In the genomic region with DNA sequence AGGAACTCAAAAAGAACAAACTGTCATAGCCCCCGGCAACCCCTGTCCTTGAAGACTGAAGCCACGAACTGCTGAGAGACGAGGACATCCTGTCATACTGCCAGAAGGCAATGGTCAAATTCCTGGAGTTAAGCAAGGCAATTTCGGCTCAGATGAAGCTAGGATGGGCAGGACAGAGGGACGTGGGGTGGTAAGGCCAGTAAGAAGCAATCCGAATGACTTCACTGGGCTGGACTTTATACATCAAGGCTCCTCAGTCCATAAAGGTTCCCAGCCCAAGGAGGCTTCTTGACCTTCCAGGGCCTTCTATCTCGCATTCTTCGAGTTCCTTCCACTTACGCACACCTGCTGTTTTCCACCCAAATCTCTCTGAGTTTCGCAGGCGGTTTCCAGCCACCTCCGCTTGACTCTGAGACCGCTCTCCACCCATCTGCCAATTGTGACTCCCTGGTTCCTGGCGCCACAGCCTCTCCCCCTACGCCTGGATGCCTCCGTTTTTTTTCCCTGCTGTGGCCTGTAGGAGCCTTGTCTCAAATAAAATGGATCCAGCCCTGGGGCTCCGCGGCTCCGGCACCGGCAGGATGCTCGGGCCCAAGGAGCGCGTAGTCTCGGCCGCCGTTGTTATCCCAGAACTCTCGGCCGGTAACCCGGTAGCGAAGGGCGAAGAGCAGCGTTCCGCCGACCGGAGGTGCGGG, we compare ENCODE assay signal across 8 mouse cellular contexts. TPM values are rescaled to one million over a fixed set of nuclear protein-coding genes. Genes with fewer than 3 reads are reported as not detected.
DNase-seq lines count a peak whose midpoint lies in the region; ATAC-seq lines count a peak whose summit lies in the region.

No protein-coding gene starts in this region.

- no peaks in the 10 kb centered on the region for H3K27me3 ChIP-seq in neural tube, embryonic 11.5 days (ENCODE audit: control insufficient read depth, insufficient read depth, low read length)
- no peaks in the 10 kb centered on the region for H3K27me3 ChIP-seq in liver, embryonic 13.5 days
- H3K27me3 ChIP-seq in neural tube, embryonic 14.5 days (ENCODE audit: control insufficient read depth, insufficient read depth, low read length): no peaks in the 10 kb centered on the region

- H3K4me2 ChIP-seq in neural tube, embryonic 11.5 days (ENCODE audit: low read depth): peak overlapping the region; percentile 99
- peak overlapping the region; percentile 99 for H3K4me2 ChIP-seq in liver, embryonic 13.5 days
- peak overlapping the region; percentile 89 for H3K4me2 ChIP-seq in neural tube, embryonic 14.5 days (ENCODE audit: low read depth, low read length)

- no peak for DNase-seq in neural tube, embryonic 11.5 days (ENCODE audit: low spot score)
- DNase-seq in neural tube, embryonic 10.5 days (ENCODE audit: extremely low spot score, low spot score): no peak
- no peak for DNase-seq in liver, embryonic 13.5 days
- DNase-seq in gastrocnemius, postnatal 4 days (ENCODE audit: low spot score in 2 of 2): no peak
- DNase-seq in adrenal gland, adult (ENCODE audit: inconsistent age in 2 of 2, low spot score in 1 of 2): no peak

- H3K36me3 ChIP-seq in neural tube, embryonic 11.5 days (ENCODE audit: control insufficient read depth, insufficient read depth, low read length): no peaks in the 10 kb centered on the region
- H3K36me3 ChIP-seq in liver, embryonic 13.5 days: no peaks in the 10 kb centered on the region
- H3K36me3 ChIP-seq in neural tube, embryonic 14.5 days (ENCODE audit: control insufficient read depth, insufficient read depth, low read length): no peaks in the 10 kb centered on the region

- H3K27ac ChIP-seq in neural tube, embryonic 11.5 days (ENCODE audit: low read depth, low read length): peak overlapping the region; percentile 67
- H3K27ac ChIP-seq in liver, embryonic 13.5 days: peak overlapping the region; percentile 79; the same call in 1 of the 2 replicates
- peak overlapping the region; percentile 93 for H3K27ac ChIP-seq in neural tube, embryonic 14.5 days (ENCODE audit: low read depth, low read length)

- H3K9ac ChIP-seq in neural tube, embryonic 11.5 days (ENCODE audit: low read length): peak overlapping the region; percentile 61
- H3K9ac ChIP-seq in liver, embryonic 13.5 days: peak overlapping the region; percentile 79
- H3K9ac ChIP-seq in neural tube, embryonic 14.5 days (replicated peaks; ENCODE audit: low read depth, low read length): peak overlapping the region; percentile 95

- peak overlapping the region; percentile 67 for H3K4me3 ChIP-seq in neural tube, embryonic 11.5 days (ENCODE audit: low read depth, low read length)
- peak overlapping the region; percentile 75 for H3K4me3 ChIP-seq in liver, embryonic 13.5 days (replicated peaks)
- peak overlapping the region; percentile 82 for H3K4me3 ChIP-seq in neural tube, embryonic 14.5 days (ENCODE audit: low read depth, low read length)

- ATAC-seq in neural tube, embryonic 11.5 days (ENCODE audit: insufficient read depth, low FRiP score, low TSS enrichment): peak; percentile 61
- ATAC-seq in common myeloid progenitor, adult 5-6 weeks (replicated peaks; ENCODE audit: low read depth, poor library complexity, severe bottlenecking): 0 out of 2 replicates have a peak, but pooled peaks have one; percentile 16
- peak; percentile 6 to 34; a peak in 2 of 4 replicates for ATAC-seq in hematopoietic stem cell, adult 5-6 weeks (replicated peaks in 1 of 2; ENCODE audit: insufficient read depth in 1 of 2, low FRiP score in 2 of 2, low TSS enrichment in 1 of 2, low read depth in 1 of 2, poor library complexity in 2 of 2, severe bottlenecking in 2 of 2)
- peak; percentile 8 for ATAC-seq in liver, embryonic 13.5 days (ENCODE audit: low read depth)
- ATAC-seq in neural tube, embryonic 14.5 days (ENCODE audit: low read depth): peak; percentile 57

- no peaks in the 10 kb centered on the region for H3K9me3 ChIP-seq in neural tube, embryonic 11.5 days (ENCODE audit: control insufficient read depth, low read length)
- no peaks in the 10 kb centered on the region for H3K9me3 ChIP-seq in liver, embryonic 13.5 days (replicated peaks)
- H3K9me3 ChIP-seq in neural tube, embryonic 14.5 days (ENCODE audit: control insufficient read depth, low read length): no peaks in the 10 kb centered on the region

- WGBS in neural tube, embryonic 11.5 days: 3% methylated on average over 36 of the region's 36 CpGs
- 2% methylated on average over 36 of the region's 36 CpGs for WGBS in liver, embryonic 13.5 days (ENCODE audit: insufficient replicate concordance)
- WGBS in neural tube, embryonic 14.5 days: 2% methylated on average over 36 of the region's 36 CpGs

- 0 out of 2 replicates have a peak, but pooled peaks cover 6% of the 10 kb centered on the region for H3K4me1 ChIP-seq in neural tube, embryonic 11.5 days (ENCODE audit: control insufficient read depth, insufficient read depth, low read length)
- H3K4me1 ChIP-seq in liver, embryonic 13.5 days (replicated peaks): peaks cover 29% of the 10 kb centered on the region
- peaks cover 8% of the 10 kb centered on the region for H3K4me1 ChIP-seq in neural tube, embryonic 14.5 days (ENCODE audit: control insufficient read depth, insufficient read depth, low read length)

RNA-seq across cellular contexts. Expression of a gene that starts 1.4 kb away (rescaled TPM):
- polyA plus RNA-seq in neural tube, embryonic 11.5 days (2014; fragmentation: Nextera tagmentation; extraction: Ambion mirVana): 1.3 and 1.5 TPM in 2 replicates
- total RNA-seq in common myeloid progenitor, adult 5-6 weeks (2017): 5.4 TPM in 1 of 2 replicates, not detected in the other
- 2.6 and 3.6 TPM in 2 replicates for total RNA-seq in hematopoietic stem cell, adult 5-6 weeks (2017)
- 0.41 and 0.50 TPM in 2 replicates for polyA plus RNA-seq in liver, embryonic 13.5 days (2015; fragmentation: Nextera tagmentation; extraction: Ambion mirVana)
- 3.8 and 7.2 TPM in 2 replicates for polyA plus RNA-seq in neural tube, embryonic 14.5 days (2014; fragmentation: Nextera tagmentation; extraction: Ambion mirVana)
- 1 to 10 TPM; 8.1 to 9.2 TPM for total RNA-seq in gastrocnemius, postnatal 4 days (2021)

RNA-seq across cellular contexts. Expression of a gene that starts 5.2 kb away (rescaled TPM):
- 19.3 and 21.9 TPM in 2 replicates for polyA plus RNA-seq in neural tube, embryonic 11.5 days (2014; fragmentation: Nextera tagmentation; extraction: Ambion mirVana)
- 12.5 and 15.6 TPM in 2 replicates for total RNA-seq in common myeloid progenitor, adult 5-6 weeks (2017)
- 11.3 and 19.1 TPM in 2 replicates for total RNA-seq in hematopoietic stem cell, adult 5-6 weeks (2017)
- 2.2 TPM in 2 replicates for polyA plus RNA-seq in liver, embryonic 13.5 days (2015; fragmentation: Nextera tagmentation; extraction: Ambion mirVana)
- 10.0 and 11.7 TPM in 2 replicates for polyA plus RNA-seq in neural tube, embryonic 14.5 days (2014; fragmentation: Nextera tagmentation; extraction: Ambion mirVana)
- 1 to 10 TPM; 8.0 to 9.3 TPM for total RNA-seq in gastrocnemius, postnatal 4 days (2021)

RNA-seq across cellular contexts. Expression of a gene that starts 7.2 kb away (rescaled TPM):
- polyA plus RNA-seq in neural tube, embryonic 11.5 days (2014; fragmentation: Nextera tagmentation; extraction: Ambion mirVana): 2.9 and 3.7 TPM in 2 replicates
- total RNA-seq in common myeloid progenitor, adult 5-6 weeks (2017): 7.8 and 10.3 TPM in 2 replicates
- 6.1 and 13.1 TPM in 2 replicates for total RNA-seq in hematopoietic stem cell, adult 5-6 weeks (2017)
- 0.57 and 0.62 TPM in 2 replicates for polyA plus RNA-seq in liver, embryonic 13.5 days (2015; fragmentation: Nextera tagmentation; extraction: Ambion mirVana)
- 4.8 and 5.3 TPM in 2 replicates for polyA plus RNA-seq in neural tube, embryonic 14.5 days (2014; fragmentation: Nextera tagmentation; extraction: Ambion mirVana)
- 10 to 100 TPM; 35.4 to 38.7 TPM for total RNA-seq in gastrocnemius, postnatal 4 days (2021)

RNA-seq across cellular contexts. Expression of a gene that starts 7.2 kb away (rescaled TPM):
- polyA plus RNA-seq in neural tube, embryonic 11.5 days (2014; fragmentation: Nextera tagmentation; extraction: Ambion mirVana): 0.20 TPM in 1 of 2 replicates, not detected in the other
- total RNA-seq in common myeloid progenitor, adult 5-6 weeks (2017): 2.4 TPM in 1 of 2 replicates, not detected in the other
- not detected in 2 replicates for total RNA-seq in hematopoietic stem cell, adult 5-6 weeks (2017)
- 0.09 TPM in 1 of 2 replicates, not detected in the other for polyA plus RNA-seq in liver, embryonic 13.5 days (2015; fragmentation: Nextera tagmentation; extraction: Ambion mirVana)
- not detected in 2 replicates for polyA plus RNA-seq in neural tube, embryonic 14.5 days (2014; fragmentation: Nextera tagmentation; extraction: Ambion mirVana)
- total RNA-seq in gastrocnemius, postnatal 4 days (2021): 1 to 10 TPM; 2.3 to 4.1 TPM

RNA-seq across cellular contexts. Expression of a gene that starts 16.3 kb away (rescaled TPM):
- polyA plus RNA-seq in neural tube, embryonic 11.5 days (2014; fragmentation: Nextera tagmentation; extraction: Ambion mirVana): 171 and 179 TPM in 2 replicates
- total RNA-seq in common myeloid progenitor, adult 5-6 weeks (2017): 466 and 493 TPM in 2 replicates
- 268 and 313 TPM in 2 replicates for total RNA-seq in hematopoietic stem cell, adult 5-6 weeks (2017)
- polyA plus RNA-seq in liver, embryonic 13.5 days (2015; fragmentation: Nextera tagmentation; extraction: Ambion mirVana): 53.9 and 59.1 TPM in 2 replicates
- polyA plus RNA-seq in neural tube, embryonic 14.5 days (2014; fragmentation: Nextera tagmentation; extraction: Ambion mirVana): 149 and 176 TPM in 2 replicates
- total RNA-seq in gastrocnemius, postnatal 4 days (2021): 100 to 1,000 TPM; 120 to 149 TPM

Comparison
In these comparisons a context has a peak if more than half of its experiments do, and no peak if none do; other contexts are left out.
1. ATAC-seq: peak in every context shown above with its lines; median percentile 61 in neural tube, embryonic 11.5 days; 57 in neural tube, embryonic 14.5 days; 20 in hematopoietic stem cell, adult 5-6 weeks; 16 in common myeloid progenitor, adult 5-6 weeks; 8 in liver, embryonic 13.5 days.